Mouse (Mus musculus) left cerebral cortex, adult 9 months (tissue): ENCODE results near the gene Txnip.

ENCODE experiments used
- DNase-seq, 2 experiments: peaks; one replicate each; pipeline ENCODE4 v3.0.0; 2022; ENCODE audit warnings: low spot score in 2 of 2

The Txnip gene

DNA sequence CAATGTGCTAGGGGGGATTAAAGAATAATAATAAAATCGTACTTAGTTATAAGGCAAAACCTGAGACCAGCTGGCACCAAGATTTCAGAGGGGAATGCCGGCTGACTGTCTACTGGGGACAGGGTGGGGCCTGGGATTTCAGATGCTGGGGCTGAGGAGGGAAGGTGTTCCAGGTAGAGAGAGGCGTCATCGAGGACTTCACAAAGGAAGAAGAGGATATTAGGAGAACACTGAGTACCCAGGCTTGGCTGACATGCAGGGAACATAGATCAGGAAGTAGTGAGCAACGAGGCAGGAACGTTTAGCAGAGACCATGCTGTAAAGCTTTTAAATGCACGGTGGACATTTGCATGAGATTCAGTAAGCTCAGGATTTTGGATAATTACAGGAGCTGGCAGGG lies 5.9 kb upstream of the Txnip start:
- DNase-seq = no peak

DNA sequence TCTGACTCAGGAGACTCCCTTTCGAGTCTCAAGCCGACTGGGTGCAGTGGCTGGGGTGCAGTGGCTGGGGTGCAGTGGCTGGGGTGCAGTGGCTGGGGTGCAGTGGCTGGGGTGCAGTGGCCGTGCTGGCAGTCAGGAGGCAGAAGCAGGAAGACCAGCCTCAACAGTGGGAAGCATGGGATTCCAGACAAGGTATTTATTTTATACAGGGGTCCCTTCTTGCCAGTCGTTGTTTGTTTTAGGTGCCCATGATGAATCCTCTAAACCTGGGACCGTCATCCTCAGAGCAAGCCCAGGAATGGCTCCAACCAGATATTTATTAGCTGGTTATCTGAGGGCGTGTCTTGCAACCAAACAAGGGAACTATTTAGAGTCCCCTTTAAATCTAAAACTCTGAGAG lies 4.2 kb upstream of the Txnip start:
- no peak for DNase-seq

DNA sequence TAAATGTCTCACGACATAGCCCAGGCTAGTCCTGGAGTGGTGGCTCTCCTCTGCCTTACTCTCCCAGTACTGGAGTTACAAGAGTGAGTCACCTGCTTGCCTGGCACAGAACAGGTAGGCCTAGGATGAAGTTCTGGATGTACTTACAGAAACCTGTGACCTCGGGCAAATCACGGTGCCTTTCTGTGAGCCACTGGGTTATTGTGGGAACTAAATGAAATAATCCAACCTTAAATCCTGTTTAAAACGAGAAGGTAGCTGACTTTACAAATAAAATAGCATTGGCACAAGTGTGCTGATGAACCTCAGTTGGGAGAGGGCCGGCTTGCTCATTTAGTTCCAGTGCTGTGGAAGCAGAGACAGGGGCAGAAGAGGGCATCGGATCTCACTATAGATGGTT lies 3.5 kb upstream of the Txnip start:
- no peak for DNase-seq

DNA sequence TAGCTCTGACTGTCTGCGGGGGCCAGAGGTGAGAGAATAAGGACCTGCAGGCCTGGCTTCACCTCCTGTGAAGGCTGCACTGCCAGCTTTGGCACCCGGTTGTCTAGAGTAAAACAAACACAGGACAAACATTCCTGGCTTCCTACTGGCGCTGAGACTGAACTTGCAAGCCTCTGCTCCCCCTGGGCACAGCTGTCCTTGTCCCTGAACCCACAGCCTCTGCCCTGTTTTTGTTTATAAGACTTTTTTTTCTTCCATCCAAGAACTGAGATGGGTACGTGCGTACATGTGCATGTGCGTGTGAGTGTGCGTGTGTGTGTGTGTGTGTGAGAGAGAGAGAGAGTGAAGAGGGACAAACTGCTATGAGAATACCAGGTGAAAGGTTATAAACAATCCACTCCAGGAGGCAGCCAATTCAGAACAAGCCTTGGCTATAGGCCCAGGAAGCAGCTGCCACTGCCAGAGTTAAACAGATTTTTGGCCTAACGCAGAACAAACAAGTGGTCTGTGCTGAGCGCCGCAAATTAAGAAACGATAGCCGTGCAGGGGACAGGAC lies 2.6 kb upstream of the Txnip start:
- peak in 1 of 2 experiments; percentile 48 for DNase-seq

DNA sequence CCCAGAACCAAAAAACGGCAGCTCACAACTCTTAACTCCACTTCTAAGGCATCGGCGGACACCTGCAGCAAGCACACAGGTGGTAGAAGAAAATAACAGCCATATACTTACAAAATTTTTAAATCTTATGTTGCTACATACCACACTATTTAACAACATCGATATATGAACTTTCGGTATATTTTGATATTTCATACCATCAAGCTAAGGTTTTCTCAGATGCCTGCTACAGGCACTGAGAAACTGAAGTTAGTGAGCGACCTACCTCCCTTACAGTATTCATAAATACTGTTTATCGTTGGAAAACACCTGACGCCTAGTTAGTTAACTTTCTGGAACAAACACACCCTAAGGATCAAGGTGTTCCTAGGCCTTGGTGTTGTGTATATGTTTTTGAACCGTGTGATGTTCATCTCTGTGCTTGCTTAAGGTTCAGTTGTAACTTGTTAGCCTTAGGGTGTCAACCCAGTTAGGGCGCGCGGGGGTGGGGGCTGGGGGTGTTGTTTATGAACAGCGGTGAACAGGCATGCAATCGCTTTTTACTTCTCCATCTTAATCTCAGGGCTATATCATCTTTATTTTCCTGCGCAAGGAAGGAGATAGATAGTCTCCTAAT lies 1.6 kb upstream of the Txnip start:
- no peak for DNase-seq

DNA sequence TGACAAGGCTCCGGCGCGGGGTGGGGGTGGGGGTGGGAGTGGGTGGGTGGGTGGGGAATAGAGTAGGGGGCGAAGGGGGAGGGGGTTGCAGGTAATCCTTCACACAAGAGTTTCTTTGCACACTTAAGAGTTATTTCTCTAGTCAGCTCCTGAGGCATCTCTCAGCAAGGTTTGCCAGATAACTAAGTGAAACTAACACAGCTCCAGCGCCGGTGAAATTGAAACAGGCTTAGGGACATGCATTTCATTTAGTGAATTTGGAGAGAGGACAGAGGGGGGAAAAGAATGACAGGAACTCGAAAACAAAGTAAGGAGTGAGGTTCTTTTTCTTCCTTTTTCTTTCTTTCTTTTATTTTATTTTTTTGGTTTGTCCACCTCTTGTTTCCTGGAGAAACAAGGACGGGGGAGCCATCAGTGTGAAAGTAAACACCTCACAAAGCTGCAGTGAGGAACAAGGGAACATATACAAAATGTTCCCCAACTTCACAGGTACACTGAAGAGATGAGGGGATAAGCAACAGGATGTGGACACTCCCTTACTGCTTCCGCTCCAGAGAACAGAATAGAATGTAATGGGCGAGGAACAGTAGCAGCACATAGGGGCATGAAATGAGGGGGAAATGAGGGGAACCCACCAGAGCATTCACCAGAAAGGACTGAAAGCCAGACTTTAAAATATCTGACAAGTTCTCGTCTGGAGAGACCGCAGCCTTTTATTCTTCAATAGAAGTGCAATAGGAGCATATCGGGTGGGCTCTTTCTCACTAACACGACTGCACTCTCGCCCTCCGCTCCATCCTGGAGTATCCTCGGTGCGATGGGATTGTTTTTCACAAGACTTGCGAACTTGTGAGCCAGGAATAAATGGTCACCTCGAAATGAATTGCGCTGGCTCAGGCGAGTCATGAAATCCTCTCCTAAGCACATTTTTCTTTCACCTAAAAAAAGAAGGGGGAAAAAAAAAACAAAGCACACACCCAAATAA lies 814 bp upstream of the Txnip start:
- no peak for DNase-seq

DNA sequence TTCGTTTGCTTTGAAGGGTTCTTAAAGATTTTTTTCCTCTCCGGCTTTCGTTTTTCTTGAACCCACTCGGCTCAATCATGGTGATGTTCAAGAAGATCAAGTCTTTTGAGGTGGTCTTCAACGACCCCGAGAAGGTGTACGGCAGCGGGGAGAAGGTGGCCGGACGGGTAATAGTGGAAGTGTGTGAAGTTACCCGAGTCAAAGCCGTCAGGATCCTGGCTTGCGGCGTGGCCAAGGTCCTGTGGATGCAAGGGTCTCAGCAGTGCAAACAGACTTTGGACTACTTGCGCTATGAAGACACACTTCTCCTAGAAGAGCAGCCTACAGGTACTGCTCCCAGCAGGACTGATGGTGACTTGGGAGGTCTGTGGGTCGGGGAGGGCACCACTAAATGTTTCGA lies 402 bp downstream of the Txnip start:
- DNase-seq = no peak

DNA sequence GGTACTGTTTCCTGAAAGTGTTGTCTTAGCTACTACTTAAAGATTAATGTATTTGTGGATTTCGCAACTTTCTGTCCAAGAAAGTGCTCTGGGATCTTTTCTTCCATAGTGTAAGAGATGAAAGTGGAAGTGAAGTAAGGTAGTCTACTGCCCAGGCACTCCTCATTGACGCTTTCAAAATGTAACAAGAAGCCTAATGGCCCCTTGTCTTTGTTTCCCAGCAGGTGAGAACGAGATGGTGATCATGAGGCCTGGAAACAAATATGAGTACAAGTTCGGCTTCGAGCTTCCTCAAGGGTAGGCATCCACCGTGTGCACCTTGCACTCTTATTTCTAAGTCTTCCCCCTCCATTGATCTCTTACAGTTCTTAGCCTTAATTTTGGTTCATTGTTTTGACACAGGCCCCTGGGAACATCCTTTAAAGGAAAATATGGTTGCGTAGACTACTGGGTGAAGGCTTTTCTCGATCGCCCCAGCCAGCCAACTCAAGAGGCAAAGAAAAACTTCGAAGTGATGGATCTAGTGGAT lies 975 bp downstream of the Txnip start:
- no peak for DNase-seq

DNA sequence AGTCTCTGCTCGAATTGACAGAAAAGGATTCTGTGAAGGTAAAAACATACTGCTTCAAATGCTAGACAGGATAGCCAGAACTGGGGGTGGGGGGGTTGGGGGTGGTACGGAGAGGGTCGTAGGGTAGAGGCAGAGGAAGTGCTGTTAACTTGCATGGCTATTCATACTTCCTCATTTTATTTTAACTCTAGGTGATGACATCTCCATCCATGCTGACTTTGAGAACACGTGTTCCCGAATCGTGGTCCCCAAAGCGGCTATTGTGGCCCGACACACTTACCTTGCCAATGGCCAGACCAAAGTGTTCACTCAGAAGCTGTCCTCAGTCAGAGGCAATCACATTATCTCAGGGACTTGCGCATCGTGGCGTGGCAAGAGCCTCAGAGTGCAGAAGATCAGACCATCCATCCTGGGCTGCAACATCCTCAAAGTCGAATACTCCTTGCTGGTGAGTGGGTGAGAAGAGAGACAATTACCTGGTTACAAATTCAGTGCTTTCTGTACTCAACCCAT lies 1.7 kb downstream of the Txnip start:
- DNase-seq = no peak

DNA sequence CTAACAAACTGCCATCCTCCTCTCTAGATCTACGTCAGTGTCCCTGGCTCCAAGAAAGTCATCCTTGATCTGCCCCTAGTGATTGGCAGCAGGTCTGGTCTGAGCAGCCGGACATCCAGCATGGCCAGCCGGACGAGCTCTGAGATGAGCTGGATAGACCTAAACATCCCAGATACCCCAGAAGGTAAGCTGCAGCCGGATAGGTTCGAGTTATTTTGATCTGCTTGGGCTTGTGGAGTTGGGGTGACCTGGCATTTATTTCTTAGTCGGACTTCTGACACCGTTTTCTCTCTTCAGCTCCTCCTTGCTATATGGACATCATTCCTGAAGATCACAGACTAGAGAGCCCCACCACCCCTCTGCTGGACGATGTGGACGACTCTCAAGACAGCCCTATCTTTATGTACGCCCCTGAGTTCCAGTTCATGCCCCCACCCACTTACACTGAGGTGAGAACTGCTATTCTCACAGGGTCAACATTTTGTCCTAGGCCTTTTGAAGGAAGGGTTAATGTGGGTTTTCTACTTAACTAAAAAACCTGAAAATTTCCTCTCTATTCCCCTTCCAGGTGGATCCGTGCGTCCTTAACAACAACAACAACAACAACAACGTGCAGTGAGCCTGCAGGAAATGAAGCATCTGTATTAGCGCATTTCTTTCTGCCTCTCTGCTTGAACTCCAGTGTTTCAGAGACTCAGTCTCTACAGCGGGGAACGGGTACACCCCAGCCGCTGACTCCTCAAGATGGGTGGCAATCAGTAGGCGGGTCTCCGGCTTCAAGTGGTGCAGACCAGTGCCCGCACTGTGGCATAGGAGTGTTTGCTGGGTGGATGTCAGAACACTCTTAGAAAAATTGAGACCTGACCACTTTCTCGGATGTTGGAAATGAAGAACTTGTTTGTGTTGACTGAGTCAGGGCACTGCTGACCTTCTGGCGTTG lies 2.4 kb downstream of the Txnip start:
- no peak for DNase-seq

DNA sequence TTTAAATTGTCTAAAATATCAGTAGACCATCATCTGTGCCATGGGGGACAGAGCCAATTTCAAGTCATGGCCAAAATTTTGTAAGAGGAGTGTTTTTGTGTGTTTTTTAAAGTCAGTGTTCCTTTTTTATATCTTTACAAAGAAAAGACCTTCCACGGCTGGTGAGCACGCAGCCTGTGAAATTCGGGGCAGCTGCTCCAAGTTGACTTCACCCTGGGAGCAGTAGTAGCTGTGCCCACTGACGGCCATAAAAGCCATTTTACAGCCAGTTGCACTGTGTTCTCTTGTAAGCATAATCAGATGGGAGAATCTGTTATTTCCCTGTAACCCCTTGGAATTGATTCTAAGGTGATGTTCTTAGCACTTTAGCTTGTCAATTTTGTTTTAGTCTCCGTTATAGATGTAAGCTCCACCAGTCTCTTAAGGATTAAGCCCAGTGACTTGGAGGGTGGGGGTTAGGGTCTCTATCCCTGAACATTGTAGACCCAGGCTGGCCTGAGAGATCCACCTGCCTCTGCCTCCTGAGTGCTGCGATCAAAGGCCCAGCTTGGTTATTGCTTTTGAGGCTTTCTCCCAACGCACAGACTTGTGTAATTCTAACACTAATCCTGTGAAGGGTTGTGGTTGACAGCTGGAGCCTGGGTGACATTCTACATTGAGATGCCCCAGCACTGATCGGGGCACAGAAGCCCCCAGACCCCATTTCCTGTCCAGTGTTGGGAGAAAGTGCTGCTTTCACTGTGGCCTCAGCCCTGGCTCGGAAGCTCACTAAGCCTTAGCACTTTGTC lies 3.3 kb downstream of the Txnip start:
- no peak for DNase-seq

DNA sequence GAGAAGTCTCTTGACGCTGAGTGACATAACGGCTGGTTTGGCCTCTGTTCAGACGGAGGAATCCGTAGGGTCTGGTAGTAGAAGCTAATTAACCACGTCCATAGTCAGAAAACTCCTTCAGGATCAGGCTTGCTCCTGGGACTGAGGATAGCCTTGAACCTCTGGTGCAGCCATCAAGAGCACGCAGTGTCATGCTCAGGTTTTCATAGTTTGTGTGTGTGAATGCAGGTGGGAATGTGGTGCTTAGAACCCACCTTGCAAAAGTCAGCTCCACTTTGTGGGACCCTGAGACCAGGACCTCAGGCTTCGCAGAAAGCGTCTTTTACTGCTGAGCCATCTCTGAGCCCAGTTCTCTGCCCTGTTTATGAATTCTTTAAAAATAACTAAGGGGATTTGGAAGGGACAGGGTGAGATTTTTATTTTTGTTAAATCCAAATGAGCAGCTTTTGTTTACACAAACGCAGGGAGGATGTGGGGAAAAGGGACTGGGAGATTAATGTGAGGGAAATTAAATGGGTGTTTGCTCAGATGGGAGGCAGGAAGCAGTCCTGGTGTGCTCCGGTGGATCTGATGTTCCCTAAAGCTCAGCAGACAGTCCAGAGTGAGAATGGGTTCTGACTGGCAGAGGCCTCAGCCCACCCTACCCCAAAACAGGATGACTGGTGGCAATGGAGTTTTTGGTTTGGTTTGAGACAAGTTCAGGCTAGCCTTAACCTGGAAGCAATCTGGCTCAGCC lies 4.4 kb downstream of the Txnip start:
- no peak for DNase-seq

DNA sequence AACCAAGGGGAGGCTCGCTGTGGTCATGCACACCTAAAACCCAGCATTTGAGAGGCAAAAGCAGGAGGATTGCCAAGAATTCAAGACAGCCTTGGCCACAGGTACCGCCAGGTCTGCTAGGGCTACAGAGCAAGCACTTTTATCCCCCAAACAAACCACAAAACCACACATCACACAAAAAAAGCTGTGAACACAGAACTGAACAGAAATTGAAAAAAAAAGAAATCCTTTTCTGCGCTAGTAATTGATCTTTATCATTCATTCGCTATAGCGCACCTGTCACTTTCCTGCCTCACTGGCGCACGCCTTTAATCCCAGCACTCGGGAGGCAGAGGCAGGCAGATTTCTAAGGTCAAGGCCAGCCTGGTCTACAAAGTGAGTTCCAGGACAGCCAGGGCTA lies 5.5 kb downstream of the Txnip start:
- no peak for DNase-seq

DNA sequence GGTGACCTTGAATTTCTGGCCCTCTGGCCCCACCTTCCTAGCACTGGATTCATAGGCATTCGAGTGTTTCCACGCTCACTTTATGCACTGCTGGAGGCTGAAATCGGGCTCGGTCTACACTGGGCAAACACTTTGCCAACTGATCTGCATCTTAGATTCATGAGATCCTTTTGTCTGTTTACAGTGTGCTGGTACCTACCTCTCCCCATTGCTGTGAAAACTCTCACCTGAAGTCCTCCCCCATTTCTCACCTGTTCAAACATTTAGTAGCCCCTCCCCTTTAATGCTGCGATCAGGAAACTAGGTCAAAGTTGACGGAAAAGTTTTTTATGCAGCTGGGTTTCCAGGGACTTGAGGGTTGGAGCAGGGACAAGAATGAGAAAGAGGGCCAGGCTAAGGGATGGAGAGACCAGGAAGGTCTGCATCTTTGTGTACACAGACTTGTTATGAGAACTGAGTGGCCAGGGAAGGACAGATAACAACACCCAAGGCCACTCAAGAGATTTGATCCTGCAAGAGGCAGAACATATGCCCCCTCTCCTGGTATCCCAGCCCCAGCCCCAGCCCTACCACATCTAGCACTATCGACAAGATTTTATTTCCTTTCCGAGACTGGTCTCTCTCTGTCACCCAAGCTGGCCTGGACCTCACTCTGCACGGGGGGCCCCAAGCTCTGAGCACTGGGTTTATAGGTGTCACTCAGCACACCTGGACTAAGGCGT lies 6.3 kb downstream of the Txnip start:
- no peak for DNase-seq

DNA sequence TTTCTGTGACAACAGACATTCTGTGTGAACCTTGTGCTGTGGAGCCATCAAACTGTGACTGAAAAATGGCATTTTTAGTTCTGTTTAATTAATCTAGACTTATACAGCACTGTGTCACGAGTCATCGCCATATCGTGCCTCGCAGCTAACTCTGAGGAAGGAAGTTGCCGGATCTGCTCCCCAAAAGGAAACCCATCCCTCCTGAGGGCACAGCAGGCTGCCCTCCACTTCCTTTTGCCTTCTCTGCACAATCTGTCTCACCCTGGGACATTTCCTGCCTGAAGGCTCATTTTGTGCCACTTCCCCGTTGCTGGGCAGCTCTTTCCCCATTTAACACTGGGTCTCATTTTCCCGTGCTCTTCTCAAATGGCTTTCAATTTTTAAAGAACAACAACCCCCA lies 6.9 kb downstream of the Txnip start:
- no peak for DNase-seq

DNA sequence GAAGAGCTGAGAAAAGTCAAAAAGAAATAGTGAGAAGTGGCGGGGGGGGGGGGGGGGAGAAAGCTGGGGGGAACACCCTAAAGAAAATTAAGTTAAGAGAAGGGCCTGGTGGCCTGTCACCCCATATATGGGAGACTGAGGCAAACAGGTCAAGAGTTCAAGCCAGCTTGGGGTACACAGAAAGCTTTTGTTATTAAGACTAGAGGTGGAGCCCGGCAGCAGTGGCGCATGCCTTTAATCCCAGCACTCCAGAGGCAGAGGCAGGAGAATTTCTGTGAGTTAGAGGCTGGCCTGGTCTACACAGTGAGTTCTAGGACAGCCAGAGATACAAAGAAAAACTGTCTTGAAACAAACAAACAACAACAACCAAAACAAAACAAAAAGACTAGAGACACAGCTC lies 7.3 kb downstream of the Txnip start:
- DNase-seq = no peak

DNA sequence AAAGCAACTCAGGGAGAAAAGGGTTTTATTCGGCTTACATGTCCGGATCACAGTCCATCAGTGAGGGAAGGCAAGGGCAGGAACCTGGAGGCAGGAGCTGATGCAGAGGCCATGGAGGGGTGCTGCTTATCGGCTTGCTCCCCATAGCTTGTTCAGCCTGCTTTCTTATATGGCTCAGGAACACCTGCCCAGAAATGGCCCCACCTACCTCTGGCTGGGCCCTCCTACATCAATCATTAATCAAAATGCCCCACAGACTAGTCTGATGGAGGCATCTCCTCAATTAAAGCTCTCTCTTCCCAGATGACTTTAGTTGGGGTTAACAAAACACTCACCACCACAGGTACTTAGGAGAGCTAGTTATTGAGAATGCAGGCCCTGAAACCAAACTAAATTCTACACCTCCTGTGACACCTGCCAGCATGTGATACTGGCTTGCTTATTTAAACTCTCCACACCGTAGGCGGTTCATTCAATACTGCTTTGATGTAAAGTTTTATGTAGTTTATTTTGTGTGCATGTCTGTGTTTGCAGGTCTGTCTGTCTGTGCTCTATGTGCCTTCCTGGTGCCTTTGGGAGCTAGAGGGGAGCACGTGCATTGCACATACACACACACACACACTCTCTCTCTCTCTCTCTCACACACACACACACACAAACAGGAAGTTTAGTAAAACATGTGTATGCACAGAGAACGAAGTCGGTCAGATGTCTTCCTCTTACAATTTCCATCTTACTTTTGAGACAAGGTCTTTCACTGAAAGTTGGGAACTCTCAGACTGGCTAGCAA lies 9.1 kb downstream of the Txnip start:
- no peak for DNase-seq

DNA sequence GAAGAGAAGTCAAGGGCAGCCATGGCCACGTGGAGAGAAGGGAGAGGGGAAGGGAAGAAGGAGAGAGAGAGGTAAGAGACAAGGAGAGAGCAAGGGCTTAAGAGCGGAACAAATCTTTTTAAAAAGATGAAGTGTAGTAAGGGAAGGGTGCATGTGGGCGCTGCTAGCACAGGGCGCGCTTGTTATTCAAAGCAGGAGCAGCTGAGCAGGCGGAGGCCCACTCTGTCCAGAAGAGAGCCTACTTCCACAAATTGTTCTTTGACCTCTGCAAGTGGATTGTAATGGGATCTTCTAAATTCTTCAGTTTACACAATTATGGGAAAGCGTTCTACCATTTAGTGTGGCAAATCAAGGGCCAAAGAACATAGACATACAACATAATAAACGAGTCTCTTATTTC lies 10.8 kb downstream of the Txnip start:
- no peak for DNase-seq
